In the genomic region with DNA sequence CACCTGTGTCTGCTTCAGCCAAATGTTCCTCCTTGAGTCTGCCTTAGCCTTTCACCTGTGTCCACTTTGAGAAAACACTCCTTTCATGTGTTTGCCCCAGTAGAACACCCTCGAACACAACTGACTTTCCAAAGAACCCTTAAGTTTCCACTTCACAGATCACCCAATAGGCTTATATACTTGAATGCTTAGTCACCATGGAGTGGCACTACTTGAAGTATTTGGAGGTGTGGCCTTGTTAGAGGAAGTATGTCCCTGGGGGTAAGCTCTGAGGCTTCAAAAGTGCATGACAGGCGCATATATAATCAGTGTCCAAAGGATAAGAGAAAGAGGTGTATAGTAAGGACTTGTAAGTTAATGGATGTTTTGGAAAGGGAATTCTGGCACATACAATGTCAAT, we compare ENCODE assay signal across 14 mouse cellular contexts.
"Had no signal": no experiment of that assay in that cellular context is flagged by ENCODE, and none has a peak within 500 bp of the region (broad histone marks: within the 10 kb centered on the region; RNA-seq: fewer than 3 reads in every experiment).

No protein-coding gene starts in this region.

- ATAC-seq: intestine, embryonic 16.5 days had no signal

- DNase-seq: kidney, adult 2 months; kidney, postnatal 14 days; left cerebral cortex, postnatal 4 days; midbrain, embryonic 14.5 days; right cerebral cortex, postnatal 4 days; thymus, adult 2 months; thymus, postnatal 36 days had no signal

- H3K4me1 ChIP-seq: kidney, embryonic 15.5 days; limb, embryonic 13.5 days; midbrain, embryonic 10.5 days; neural tube, embryonic 15.5 days; stomach, embryonic 15.5 days had no signal

- H3K4me3 ChIP-seq: kidney, embryonic 15.5 days; limb, embryonic 13.5 days; midbrain, embryonic 10.5 days; myocyte; neural tube, embryonic 15.5 days; stomach, embryonic 15.5 days had no signal
